8 mouse cellular contexts compared by ENCODE assay signal in the genomic region with DNA sequence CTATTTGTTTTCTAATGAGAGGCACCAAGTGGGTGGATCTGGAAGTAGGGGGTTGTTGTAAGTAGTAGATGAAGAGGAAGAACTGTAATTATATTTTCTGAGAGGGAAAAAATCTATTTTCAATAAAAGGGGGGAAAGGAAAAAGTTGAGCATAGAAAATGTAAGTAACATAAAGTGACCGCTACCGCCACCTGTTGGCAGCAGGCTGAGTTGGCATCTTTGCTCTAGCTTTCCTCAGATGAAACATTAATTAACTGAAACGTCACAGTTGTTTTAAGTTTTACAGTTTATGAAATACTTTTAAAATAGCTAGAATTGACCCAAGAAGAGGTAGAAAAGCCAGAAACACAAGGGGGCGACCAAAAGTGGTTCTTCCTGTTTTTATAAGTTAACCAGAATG. TPM values are rescaled to one million over a fixed set of nuclear protein-coding genes. Genes with fewer than 3 reads are reported as not detected.
A peak's percentile ranks its signal among the peaks of the same experiment; 100 is the strongest.
DNase-seq lines count a peak whose midpoint lies in the region; ATAC-seq lines count a peak whose summit lies in the region.

No protein-coding gene starts in this region.

- no peaks in the 10 kb centered on the region for H3K4me1 ChIP-seq in neural tube, embryonic 11.5 days (ENCODE audit: control insufficient read depth, insufficient read depth, low read length)
- H3K4me1 ChIP-seq in forebrain, embryonic 13.5 days: no peaks in the 10 kb centered on the region

- no peak overlapping the region for H3K9ac ChIP-seq in neural tube, embryonic 11.5 days (ENCODE audit: low read length)
- no peak overlapping the region for H3K9ac ChIP-seq in forebrain, embryonic 13.5 days

- peak; percentile 21 to 76 for DNase-seq in heart, adult 18-20 months
- no peak for DNase-seq in heart, adult 9 months (ENCODE audit: low spot score in 2 of 2)
- DNase-seq in right cerebral cortex, postnatal 4 days: peak; percentile 27
- DNase-seq in right cerebral cortex, postnatal 14 days: no peak
- peak; percentile 59 for DNase-seq in cerebellum, adult 8-10 months
- peak; percentile 38 for DNase-seq in neural tube, embryonic 11.5 days (ENCODE audit: low spot score)

- no peak overlapping the region for H3K27ac ChIP-seq in neural tube, embryonic 11.5 days (ENCODE audit: low read depth, low read length)
- H3K27ac ChIP-seq in forebrain, embryonic 13.5 days: no peak overlapping the region

- H3K4me3 ChIP-seq in neural tube, embryonic 11.5 days (ENCODE audit: low read depth, low read length): no peak overlapping the region
- no peak overlapping the region for H3K4me3 ChIP-seq in forebrain, embryonic 13.5 days

- H3K27me3 ChIP-seq in neural tube, embryonic 11.5 days (ENCODE audit: control insufficient read depth, insufficient read depth, low read length): no peaks in the 10 kb centered on the region
- no peaks in the 10 kb centered on the region for H3K27me3 ChIP-seq in forebrain, embryonic 13.5 days

- ATAC-seq in inflammation-experienced regulatory T-cells, adult 6 months: peak; percentile 54
- no peak for ATAC-seq in neural tube, embryonic 11.5 days (ENCODE audit: insufficient read depth, low FRiP score, low TSS enrichment)
- ATAC-seq in forebrain, embryonic 13.5 days: no peak

- WGBS in neural tube, embryonic 11.5 days: 9% methylated on average over 4 of the region's 4 CpGs
- WGBS in forebrain, embryonic 13.5 days: 6% methylated on average over 4 of the region's 4 CpGs

- H3K4me2 ChIP-seq in neural tube, embryonic 11.5 days (ENCODE audit: low read depth): no peak overlapping the region
- no peak overlapping the region for H3K4me2 ChIP-seq in forebrain, embryonic 13.5 days

- no peaks in the 10 kb centered on the region for H3K9me3 ChIP-seq in neural tube, embryonic 11.5 days (ENCODE audit: control insufficient read depth, low read length)
- no peaks in the 10 kb centered on the region for H3K9me3 ChIP-seq in forebrain, embryonic 13.5 days (replicated peaks)

- H3K36me3 ChIP-seq in neural tube, embryonic 11.5 days (ENCODE audit: control insufficient read depth, insufficient read depth, low read length): no peaks in the 10 kb centered on the region
- H3K36me3 ChIP-seq in forebrain, embryonic 13.5 days (ENCODE audit: poor library complexity, severe bottlenecking): no peaks in the 10 kb centered on the region

RNA-seq across cellular contexts. Expression of a gene that starts 22.8 kb away (rescaled TPM):
- total RNA-seq in heart, adult 18-20 months (2021): 1 to 10 TPM; 3.9 to 4.9 TPM
- polyA plus RNA-seq in inflammation-experienced regulatory T-cells, adult 6 months (2017; shearing (Covaris generic)): 10 to 100 TPM in 2 of 3 experiments, 1 to 10 TPM in 1; 7.8 to 21.9 (median 14.5) TPM
- polyA plus RNA-seq in neural tube, embryonic 11.5 days (2014; fragmentation: Nextera tagmentation; extraction: Ambion mirVana): 7.8 and 10.2 TPM in 2 replicates
- 7.0 and 8.5 TPM in 2 replicates for polyA plus RNA-seq in forebrain, embryonic 13.5 days (2015; fragmentation: Nextera tagmentation; extraction: Ambion mirVana)

Comparison
In these comparisons a context has a peak if more than half of its experiments do, and no peak if none do; other contexts are left out.
1. DNase-seq: peak in heart, adult 18-20 months (2 of 2), right cerebral cortex, postnatal 4 days (single experiment), cerebellum, adult 8-10 months (single experiment) and neural tube, embryonic 11.5 days (single experiment); none in heart, adult 9 months (0 of 2) and right cerebral cortex, postnatal 14 days (single experiment).